Mouse (Mus musculus): ENCODE data around the gene Zc3hav1l.

The Zc3hav1l gene

GRCm38 (mm10) chr6:38298761-38299401 lies at the start of gene Zc3hav1l:
Gene Zc3hav1l, minus strand, starts transcription at chr6:38299259.
- DNase-seq (ENCODE audit: extremely low spot score, low spot score) = peak; percentile 89

GRCm38 (mm10) chr6:38347875-38348274 lies 48.8 kb upstream of the Zc3hav1l start:
- no peak for DNase-seq (ENCODE audit: extremely low spot score, low spot score)

GRCm38 (mm10) chr6:38345796-38346195 lies 46.7 kb upstream of the Zc3hav1l start:
- DNase-seq (ENCODE audit: extremely low spot score, low spot score) = no peak

DNA sequence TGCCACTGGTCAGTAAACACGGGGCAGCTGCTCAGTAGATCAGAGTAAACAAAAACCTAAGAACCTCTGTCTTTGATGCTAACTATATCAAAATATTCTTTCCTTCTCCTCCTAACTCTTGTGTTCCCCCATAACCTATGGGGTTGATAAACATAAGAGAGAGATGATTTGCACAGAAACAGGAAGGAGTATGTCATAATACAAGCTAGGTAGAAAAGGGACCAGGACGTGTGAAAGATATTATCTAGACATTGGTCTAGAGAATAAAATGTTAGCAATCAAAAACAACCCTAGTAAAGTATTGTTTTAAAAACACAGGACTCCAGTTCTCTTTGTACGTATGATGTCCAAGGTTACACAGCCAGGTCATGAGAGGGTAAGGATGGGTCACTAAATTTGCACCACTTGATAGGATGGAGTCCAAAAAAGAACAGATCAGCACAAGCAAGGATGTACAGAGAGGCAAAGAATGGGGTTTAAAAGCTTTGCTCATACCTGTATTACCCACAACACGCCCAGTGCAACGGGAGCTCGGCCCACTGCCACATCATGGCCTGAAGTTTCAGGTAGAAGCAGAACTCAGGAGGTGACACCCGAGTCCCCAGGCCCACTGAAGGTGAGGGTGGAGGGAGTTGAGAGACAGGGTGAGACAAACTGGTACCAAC lies 45.1 kb upstream of the Zc3hav1l start:
- DNase-seq (ENCODE audit: extremely low spot score, low spot score) = no peak

- no peak for DNase-seq (ENCODE audit: extremely low spot score, low spot score)
Measured at GRCm38 (mm10) chr6:38343581-38343980, 44.5 kb upstream of the Zc3hav1l start.

GRCm38 (mm10) chr6:38342666-38342992 lies 43.6 kb upstream of the Zc3hav1l start:
- DNase-seq (ENCODE audit: extremely low spot score, low spot score) = no peak

DNA sequence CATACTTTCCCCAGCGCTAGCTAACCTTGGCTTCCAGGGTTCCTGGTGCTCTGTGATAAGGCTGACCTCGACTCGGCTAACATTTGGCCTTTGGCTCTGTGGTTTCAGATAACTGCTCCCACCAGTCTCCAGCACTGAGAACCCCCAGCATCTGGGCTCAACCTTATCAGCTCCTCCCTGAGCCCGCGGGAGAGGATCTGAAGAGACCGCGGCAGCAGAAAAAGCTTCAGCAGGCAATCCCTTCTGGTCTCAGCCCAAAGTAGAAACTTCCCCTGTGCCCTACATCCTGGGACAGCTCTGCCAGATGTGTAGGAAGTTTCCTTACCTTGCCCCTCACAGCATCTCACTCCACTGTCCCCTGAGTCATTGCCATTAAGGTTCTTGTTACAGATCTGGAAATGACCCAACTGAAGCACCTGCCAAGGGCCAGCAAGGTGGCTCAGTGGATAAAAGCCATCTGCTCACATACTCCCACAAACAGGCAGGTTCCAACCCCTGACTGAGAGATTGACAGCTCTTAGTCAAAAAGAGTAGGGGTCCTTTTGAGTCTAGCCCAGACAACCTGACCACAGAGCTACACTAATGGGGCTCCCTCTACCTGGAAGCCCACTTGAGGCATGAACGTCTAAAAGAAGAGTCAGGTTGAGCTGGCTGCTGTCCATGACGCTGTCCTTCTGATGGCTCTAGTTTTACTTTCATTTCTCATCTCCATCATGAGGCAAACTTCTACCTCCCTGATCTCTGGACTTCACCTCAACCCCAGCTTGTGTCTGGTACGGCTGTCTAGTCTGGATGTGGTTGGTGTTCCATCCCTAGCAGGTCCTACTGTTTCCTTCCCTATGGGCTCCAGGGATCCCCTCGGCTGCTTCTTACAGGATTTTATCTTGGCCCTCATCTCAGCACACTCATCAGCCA lies 42.9 kb upstream of the Zc3hav1l start:
- DNase-seq (ENCODE audit: extremely low spot score, low spot score) = no peak

- no peak for DNase-seq (ENCODE audit: extremely low spot score, low spot score)
Measured at GRCm38 (mm10) chr6:38339078-38339477, 40.0 kb upstream of the Zc3hav1l start.

DNA sequence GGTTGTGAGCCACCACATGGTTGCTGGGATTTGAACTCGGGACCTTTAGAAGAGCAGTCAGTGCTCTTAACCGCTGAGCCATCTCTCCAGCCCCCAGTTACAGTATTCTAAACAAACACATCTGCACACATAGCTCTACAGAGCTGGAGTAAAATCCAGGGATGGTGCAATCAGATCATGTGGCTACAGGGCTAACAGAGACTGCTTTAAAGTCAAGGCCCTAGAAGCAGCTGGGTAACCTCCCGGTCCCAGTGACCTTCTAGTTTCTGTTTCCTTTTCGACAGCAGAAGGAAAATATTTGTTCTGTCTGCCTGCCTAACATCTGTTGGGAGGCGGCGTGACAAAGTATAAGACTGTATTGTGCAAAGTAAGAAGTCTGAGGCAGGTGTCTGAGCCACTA lies 38.9 kb upstream of the Zc3hav1l start:
- no peak for DNase-seq (ENCODE audit: extremely low spot score, low spot score)

DNA sequence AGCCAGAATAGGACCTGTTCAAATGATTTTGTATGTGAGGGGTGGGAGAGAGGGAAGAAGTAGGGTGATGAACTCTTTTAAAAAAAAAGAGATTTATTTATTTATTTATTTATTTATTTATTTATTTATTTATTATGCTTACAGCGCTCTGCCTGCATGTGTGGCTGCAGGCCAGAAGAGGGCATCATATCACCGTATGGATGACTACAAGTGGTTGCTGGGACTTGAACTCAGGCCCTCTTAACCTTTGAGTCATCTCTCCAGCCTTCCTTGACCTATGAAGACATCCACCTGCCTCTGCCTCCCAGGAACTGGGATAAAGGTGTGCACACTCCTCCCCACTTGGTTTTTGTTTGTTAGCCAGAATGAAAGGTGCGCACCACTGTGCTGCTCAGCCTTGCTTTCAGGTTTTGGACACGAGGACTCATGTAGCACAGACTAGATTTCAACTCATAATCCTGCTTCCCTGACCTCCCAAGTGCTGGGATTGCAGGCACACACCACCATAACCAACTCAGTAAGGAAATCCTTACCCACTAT lies 38.2 kb upstream of the Zc3hav1l start:
- DNase-seq (ENCODE audit: extremely low spot score, low spot score) = no peak

DNA sequence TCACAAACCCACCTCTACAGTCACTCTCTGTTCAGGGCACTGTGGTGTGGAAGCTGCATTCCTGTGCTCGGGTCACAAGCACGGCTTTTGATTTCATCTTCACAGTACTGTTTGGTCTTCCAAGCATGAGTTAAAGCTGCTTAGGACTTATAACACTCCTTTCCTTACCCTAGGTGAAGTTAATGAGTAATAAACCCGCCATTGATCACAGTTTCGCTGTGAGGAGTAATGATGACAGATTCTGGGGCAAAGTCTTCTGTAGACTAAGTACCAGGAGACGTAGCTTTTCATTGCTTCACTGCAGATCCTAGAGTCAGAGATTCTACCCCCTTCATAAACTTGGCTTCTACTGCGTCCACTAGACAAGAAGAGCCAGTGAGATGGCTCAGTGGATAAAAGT lies 36.2 kb upstream of the Zc3hav1l start:
- DNase-seq (ENCODE audit: extremely low spot score, low spot score) = no peak

GRCm38 (mm10) chr6:38326596-38326995 lies 27.5 kb upstream of the Zc3hav1l start:
- DNase-seq (ENCODE audit: extremely low spot score, low spot score) = peak; percentile 59

DNA sequence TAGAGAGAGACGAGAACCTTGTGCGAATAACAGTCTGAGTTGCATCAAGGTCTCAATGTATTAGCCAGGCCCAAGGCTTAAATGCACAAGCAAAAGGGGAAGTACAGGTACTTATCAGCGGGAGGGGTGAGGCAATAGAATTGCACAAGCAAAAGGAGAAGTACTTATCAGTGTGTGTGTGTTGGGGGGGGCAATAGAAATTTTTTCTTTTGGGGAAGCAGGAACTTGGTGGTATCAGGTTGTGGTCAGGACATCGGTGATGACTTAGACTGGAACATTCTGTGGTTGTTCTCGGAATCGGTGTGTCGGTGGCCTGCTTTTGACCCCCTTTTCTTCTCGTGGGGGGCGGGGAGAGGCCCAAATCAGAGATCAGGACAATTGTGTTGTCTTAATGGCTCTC lies 21.6 kb upstream of the Zc3hav1l start:
- no peak for DNase-seq (ENCODE audit: extremely low spot score, low spot score)

GRCm38 (mm10) chr6:38316050-38316449 lies 17.0 kb upstream of the Zc3hav1l start:
- DNase-seq (ENCODE audit: extremely low spot score, low spot score) = no peak

- no peak for DNase-seq (ENCODE audit: extremely low spot score, low spot score)
Measured at GRCm38 (mm10) chr6:38309741-38310140, 10.7 kb upstream of the Zc3hav1l start.

DNA sequence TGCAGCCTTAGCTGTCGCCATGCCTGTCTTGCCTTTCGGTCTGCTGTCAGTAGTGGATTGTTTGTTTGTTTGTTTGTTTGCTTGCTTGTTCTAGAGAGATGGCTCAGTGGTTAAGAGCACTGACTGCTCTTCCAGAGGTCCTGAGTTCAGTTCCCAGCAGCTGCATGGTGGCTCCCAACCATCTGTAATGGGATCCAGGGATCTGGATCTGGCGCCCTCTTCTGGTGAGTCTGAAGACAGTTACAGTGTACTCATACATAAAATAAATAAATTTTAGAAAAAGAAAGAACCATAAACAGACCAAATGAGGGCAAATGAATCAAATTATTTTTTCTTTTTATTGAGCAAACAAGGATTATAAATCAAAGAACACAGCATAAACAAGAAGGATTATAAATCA lies 5.9 kb upstream of the Zc3hav1l start:
- no peak for DNase-seq (ENCODE audit: extremely low spot score, low spot score)

DNA sequence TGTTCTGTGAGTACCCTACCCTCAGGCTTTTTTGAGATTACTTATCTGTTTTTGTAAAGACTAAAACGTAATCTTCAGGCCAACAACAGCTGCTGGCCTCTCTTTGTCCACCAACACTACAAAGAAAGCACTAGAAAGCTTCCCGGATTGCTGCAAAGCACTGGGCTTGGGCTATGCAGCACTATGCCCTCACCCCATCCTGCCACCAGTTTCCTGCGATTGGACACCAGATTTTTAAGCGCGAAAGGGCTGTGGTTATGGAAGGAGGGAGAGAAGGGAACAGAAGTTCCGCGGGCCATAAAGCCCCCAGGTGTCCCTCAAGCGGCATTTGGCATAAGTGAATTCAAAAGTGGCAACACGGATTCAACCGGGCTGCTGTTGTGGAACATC lies 818 bp downstream of the Zc3hav1l start:
- no peak for DNase-seq (ENCODE audit: extremely low spot score, low spot score)

- no peak for DNase-seq (ENCODE audit: extremely low spot score, low spot score)
Measured at GRCm38 (mm10) chr6:38297580-38298245, 1.3 kb downstream of the Zc3hav1l start.

DNA sequence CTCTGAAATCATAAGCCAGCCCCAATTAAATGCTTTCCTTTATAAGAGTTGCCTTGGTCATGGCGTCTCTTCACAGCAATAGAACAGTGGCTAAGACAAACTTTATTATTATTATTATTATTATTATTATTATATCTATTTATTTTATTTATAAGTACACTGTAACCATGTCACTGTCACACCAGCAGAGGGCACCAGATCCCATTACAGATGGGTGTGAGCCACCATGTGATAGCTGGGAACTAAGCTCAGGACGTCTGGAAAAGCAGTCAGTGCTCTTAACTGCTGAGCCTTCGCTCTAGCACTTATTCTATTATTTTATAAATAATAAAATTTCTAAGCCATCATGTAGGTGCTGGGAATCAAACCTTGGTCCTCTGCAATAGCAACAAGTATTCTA lies 5.4 kb downstream of the Zc3hav1l start:
- no peak for DNase-seq (ENCODE audit: extremely low spot score, low spot score)

GRCm38 (mm10) chr6:38292871-38293646 lies 6.0 kb downstream of the Zc3hav1l start:
- no peak for DNase-seq (ENCODE audit: extremely low spot score, low spot score)

DNA sequence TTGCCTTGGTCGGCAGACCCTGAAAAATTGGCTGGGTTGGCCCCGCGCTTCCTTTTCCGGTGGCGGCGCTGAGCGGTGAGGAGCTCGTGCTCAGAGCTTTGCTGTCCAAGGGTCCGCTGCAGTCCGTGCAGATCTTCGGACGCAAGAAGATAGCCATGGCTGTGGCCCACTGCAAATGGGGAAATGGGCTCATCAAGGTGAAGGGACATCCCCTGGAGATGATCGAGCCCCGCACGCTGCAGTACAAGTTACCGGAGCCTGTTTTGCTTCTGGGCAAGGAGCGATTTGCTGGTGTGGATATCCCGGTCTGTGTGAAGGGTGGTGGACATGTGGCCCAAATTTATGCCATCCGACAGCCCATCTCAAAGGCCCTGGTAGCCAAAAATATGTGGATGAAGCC lies 14.6 kb downstream of the Zc3hav1l start:
- DNase-seq (ENCODE audit: extremely low spot score, low spot score) = no peak
